Mouse (Mus musculus): ENCODE data around the gene Orc3.
"Not testable (repeated sequence)": the region's sequence is repeated elsewhere in the genome, so short reads cannot be mapped to it uniquely, and the experiment has no call there.

The Orc3 gene

GRCm38 (mm10) chr4:34582476-34582875 is 32.3 kb downstream of the Orc3 start:
- DNase-seq (ENCODE audit: low spot score in 2 of 2), result no peak

- DNase-seq (ENCODE audit: low spot score in 2 of 2), result peak; percentile 55 to 61
Observed at GRCm38 (mm10) chr4:34581990-34582389, 32.8 kb downstream of the Orc3 start.

- DNase-seq (ENCODE audit: low spot score in 2 of 2), result not testable (repeated sequence)
Observed at GRCm38 (mm10) chr4:34581489-34581888, 33.3 kb downstream of the Orc3 start.

GRCm38 (mm10) chr4:34579215-34579614 is 35.5 kb downstream of the Orc3 start:
- DNase-seq (ENCODE audit: low spot score in 2 of 2), result no peak

- DNase-seq (ENCODE audit: low spot score in 2 of 2), result no peak
Observed at GRCm38 (mm10) chr4:34577028-34577427, 37.7 kb downstream of the Orc3 start.

GRCm38 (mm10) chr4:34572876-34573275 is 41.9 kb downstream of the Orc3 start:
- DNase-seq (ENCODE audit: low spot score in 2 of 2), result no peak

GRCm38 (mm10) chr4:34566226-34566625 is 48.5 kb downstream of the Orc3 start:
- DNase-seq (ENCODE audit: low spot score in 2 of 2), result no peak

GRCm38 (mm10) chr4:34560971-34561370 is 53.8 kb downstream of the Orc3 start:
- DNase-seq (ENCODE audit: low spot score in 2 of 2), result no peak

- no peak for DNase-seq (ENCODE audit: low spot score in 2 of 2)
Observed at GRCm38 (mm10) chr4:34556183-34556582, 58.6 kb downstream of the Orc3 start.

GRCm38 (mm10) chr4:34555604-34556003 is 59.1 kb downstream of the Orc3 start:
- DNase-seq (ENCODE audit: low spot score in 2 of 2), result no peak

- DNase-seq (ENCODE audit: low spot score in 2 of 2), result no peak
Observed at GRCm38 (mm10) chr4:34554596-34554995, 60.1 kb downstream of the Orc3 start.

GRCm38 (mm10) chr4:34551966-34552365 is 62.8 kb downstream of the Orc3 start:
- no peak for DNase-seq (ENCODE audit: low spot score in 2 of 2)

- no peak for DNase-seq (ENCODE audit: low spot score in 2 of 2)
Observed at GRCm38 (mm10) chr4:34551098-34551809, 63.5 kb downstream of the Orc3 start.

GRCm38 (mm10) chr4:34550748-34551097 is 64.0 kb downstream of the Orc3 start, which contains the start of gene Akirin2:
Gene Akirin2, plus strand, starts transcription at chr4:34550937.
- DNase-seq (ENCODE audit: low spot score in 2 of 2), result no peak

- peak; percentile 97 for DNase-seq (ENCODE audit: low spot score in 2 of 2)
Observed at GRCm38 (mm10) chr4:34549981-34550747, 64.6 kb downstream of the Orc3 start.

GRCm38 (mm10) chr4:34529941-34530340 is 84.8 kb downstream of the Orc3 start:
- no peak for DNase-seq (ENCODE audit: low spot score in 2 of 2)

- DNase-seq (ENCODE audit: low spot score in 2 of 2), result no peak
Observed at GRCm38 (mm10) chr4:34529379-34529778, 85.4 kb downstream of the Orc3 start.

GRCm38 (mm10) chr4:34528430-34529100 is 86.2 kb downstream of the Orc3 start:
- DNase-seq (ENCODE audit: low spot score in 2 of 2), result peak in 1 of 2 experiments; percentile 38

GRCm38 (mm10) chr4:34526771-34527170 is 88.0 kb downstream of the Orc3 start:
- no peak for DNase-seq (ENCODE audit: low spot score in 2 of 2)

GRCm38 (mm10) chr4:34523586-34523985 is 91.2 kb downstream of the Orc3 start:
- peak in 1 of 2 experiments; percentile 12 for DNase-seq (ENCODE audit: low spot score in 2 of 2)

- peak; percentile 40 to 52 for DNase-seq (ENCODE audit: low spot score in 2 of 2)
Observed at GRCm38 (mm10) chr4:34522846-34523245, 91.9 kb downstream of the Orc3 start.

Data from right cerebral cortex, adult 2 months (tissue).